Mouse (Mus musculus) spleen, adult 2 months (tissue): Measurements from ENCODE around the gene Zfp810.

Experiments used
- CTCF ChIP-seq: fragments of 200-500 bp; IDR thresholded peaks from 2 replicates; pipeline ENCODE4 v1.5.1; 2011; ENCODE audit warnings: mild to moderate bottlenecking, inconsistent platforms; ENCODE audit not compliant: insufficient read depth, insufficient read length, insufficient replicate concordance; ENCODE audit errors: extremely low read depth
- POLR2A ChIP-seq: fragments of 200-500 bp; IDR thresholded peaks from 2 replicates; pipeline ENCODE4 v1.6.1; 2011; ENCODE audit warnings: low read depth, low read length, inconsistent platforms

- TF ChIP-seq POLR2A (no peak), CTCF (no peak)
Measured at GRCm38 (mm10) chr9:22229386-22230026, 77.9 kb downstream of the Zfp810 start.
